Mouse (Mus musculus): ENCODE measurements at regions not wholly inside any gene's neighbourhood (a gene's known extent, or its start where the extent isn't known, plus 50 kb on each side); places are given as distances from the start of the nearest gene placed in this dataset.

DNA sequence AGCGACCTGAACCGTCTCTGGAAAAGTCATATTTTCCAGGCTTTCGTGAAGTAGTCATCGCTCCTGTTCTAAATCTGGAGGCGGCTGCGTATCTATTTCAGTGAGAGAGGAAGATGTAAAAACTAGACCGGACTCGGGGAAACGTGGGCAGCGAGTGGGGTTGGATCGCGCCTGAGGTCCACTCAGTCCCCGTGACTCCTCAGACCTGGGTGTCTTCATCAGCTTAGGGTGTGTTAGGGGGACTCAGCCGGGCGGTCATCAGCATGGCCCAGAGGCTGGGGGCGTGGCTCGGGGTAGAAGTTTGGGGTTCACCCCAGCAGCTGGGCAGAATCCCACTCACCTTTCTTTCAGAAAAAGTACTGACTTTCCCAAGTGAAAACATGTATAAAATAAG, 85.6 kb upstream of the Arid1b start:
- H3K27me3 ChIP-seq, result no peaks in the 10 kb centered on the region
- peak overlapping the region; percentile 62 for H3K4me2 ChIP-seq
- H3K9ac ChIP-seq, result peak overlapping the region; percentile 68
- H3K4me1 ChIP-seq, result peaks cover 14% of the 10 kb centered on the region
- H3K9me3 ChIP-seq, result no peaks in the 10 kb centered on the region
- no peak for ATAC-seq (ENCODE audit: insufficient number of reproducible peaks, low FRiP score, low TSS enrichment, low read depth)
- 1% methylated on average over 17 of the region's 17 CpGs for WGBS
- no peaks in the 10 kb centered on the region for H3K36me3 ChIP-seq
- peak overlapping the region; percentile 98 for H3K27ac ChIP-seq
- H3K4me3 ChIP-seq, result peak overlapping the region; percentile 56

DNA sequence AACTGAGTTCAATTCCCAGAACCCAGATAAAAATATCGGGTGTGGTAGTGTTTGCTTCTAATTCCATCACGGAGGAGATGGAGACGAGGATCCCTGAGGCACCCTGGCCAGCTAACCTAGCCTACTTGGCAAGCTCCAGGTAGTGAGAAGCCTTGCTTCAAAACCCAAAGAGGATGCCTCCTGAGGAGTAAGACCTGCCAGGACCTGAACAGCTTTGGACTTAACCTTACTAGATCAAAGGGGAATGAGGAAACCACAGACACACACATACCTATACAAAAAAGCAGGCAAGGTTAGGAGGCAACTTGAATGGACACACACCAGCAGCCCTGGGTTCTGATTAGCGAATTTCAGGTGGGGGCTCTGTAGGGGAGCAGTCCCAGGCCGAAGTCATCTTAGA, 84.0 kb upstream of the Arid1b start:
- Histone ChIP-seq H3K4me3 (no peak overlapping the region), H3K27me3 (no peaks in the 10 kb centered on the region), H3K4me2 (no peak overlapping the region), H3K9ac (no peak overlapping the region), H3K27ac (no peak overlapping the region), H3K9me3 (no peaks in the 10 kb centered on the region), H3K36me3 (no peaks in the 10 kb centered on the region), H3K4me1 (peaks cover 14% of the 10 kb centered on the region)
- WGBS, result 67% methylated on average over 5 of the region's 5 CpGs
- ATAC-seq (ENCODE audit: insufficient number of reproducible peaks, low FRiP score, low TSS enrichment, low read depth), result no peak

DNA sequence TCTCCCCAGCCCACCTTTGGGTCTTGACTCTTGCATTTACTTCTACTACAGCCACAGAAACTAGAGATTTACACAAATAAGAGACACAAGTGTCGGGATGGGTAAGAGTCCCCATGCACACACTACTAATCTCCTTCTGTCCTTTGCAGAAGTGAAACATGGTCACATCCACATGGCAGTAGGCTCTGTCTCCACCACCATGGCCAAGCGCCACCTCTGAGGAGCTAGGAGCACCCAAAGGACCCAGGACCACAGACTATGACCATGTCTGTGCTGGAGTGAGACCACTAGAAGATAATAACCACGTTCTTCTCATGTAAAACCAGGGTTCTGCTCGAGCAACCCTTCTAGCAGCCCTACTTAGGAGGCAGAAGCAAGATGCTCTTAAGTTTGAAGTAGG, 81.1 kb upstream of the Arid1b start:
- Histone ChIP-seq H3K36me3 (no peaks in the 10 kb centered on the region), H3K27ac (no peak overlapping the region), H3K4me2 (no peak overlapping the region), H3K9me3 (no peaks in the 10 kb centered on the region), H3K4me3 (no peak overlapping the region), H3K9ac (no peak overlapping the region), H3K4me1 (peaks cover 7% of the 10 kb centered on the region), H3K27me3 (no peaks in the 10 kb centered on the region)
- no peak for ATAC-seq (ENCODE audit: insufficient number of reproducible peaks, low FRiP score, low TSS enrichment, low read depth)
- WGBS, result 85% methylated on average over 4 of the region's 4 CpGs

DNA sequence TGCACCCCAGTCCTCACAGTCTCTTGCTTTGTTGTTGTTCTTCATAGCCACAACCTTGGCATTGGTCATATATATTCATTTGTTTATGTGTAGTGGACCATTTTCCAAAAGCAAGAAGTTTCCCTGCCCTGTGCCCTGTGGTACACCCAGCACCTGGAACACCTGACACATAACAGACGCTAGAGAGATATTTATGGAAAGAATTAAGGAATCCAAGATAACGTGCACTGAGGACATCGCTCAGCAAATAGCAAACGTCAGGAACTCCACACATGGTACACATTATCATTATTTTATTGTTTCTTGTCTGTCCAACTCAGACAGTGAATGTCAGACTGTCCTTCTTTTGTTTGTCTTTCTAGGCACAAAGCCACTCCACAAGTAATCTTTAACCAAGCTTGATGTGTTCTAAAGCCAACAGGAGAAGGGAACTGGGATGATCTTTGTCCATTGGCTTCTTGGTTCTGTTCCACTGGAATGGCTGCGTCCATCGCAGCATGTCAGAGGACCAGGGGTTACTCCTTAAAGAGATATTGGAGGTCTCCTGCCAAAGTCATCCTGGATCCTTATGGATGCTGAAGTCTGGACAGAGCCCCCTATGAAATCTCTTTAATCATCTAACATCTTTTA, 74.2 kb upstream of the Arid1b start:
- WGBS, result 71% methylated on average over 6 of the region's 6 CpGs
- H3K4me3 ChIP-seq, result no peak overlapping the region
- no peaks in the 10 kb centered on the region for H3K27me3 ChIP-seq
- H3K4me1 ChIP-seq, result no peaks in the 10 kb centered on the region; the same call in 1 of the 2 replicates
- H3K4me2 ChIP-seq, result no peak overlapping the region
- H3K9ac ChIP-seq, result no peak overlapping the region
- H3K36me3 ChIP-seq, result no peaks in the 10 kb centered on the region
- no peak for ATAC-seq (ENCODE audit: insufficient number of reproducible peaks, low FRiP score, low TSS enrichment, low read depth)
- no peaks in the 10 kb centered on the region for H3K9me3 ChIP-seq
- no peak overlapping the region for H3K27ac ChIP-seq

DNA sequence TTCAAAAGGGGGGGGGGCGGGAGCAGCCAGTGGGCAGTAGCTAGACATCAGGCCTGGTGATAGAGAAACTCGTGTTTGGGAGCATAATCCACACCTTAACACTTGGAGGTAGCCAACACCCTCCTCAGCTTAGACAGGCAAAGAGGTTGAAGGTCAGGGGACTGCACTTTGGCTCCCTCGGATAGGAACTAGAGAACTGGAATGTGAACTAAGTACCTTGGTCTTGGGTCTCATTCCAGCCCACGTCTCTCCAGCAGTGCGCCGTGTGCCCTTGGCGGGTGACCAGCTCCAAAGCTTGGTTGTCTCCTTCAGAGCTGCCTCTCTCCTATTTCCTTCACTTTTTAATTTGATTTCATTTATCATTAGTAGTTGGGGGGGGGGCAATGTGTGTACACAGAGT, 73.0 kb upstream of the Arid1b start:
- Histone ChIP-seq H3K4me3 (no peak overlapping the region), H3K4me2 (no peak overlapping the region), H3K27ac (no peak overlapping the region), H3K9ac (no peak overlapping the region), H3K9me3 (no peaks in the 10 kb centered on the region), H3K4me1 (no peaks in the 10 kb centered on the region; the same call in 1 of the 2 replicates), H3K27me3 (no peaks in the 10 kb centered on the region), H3K36me3 (no peaks in the 10 kb centered on the region)
- ATAC-seq (ENCODE audit: insufficient number of reproducible peaks, low FRiP score, low TSS enrichment, low read depth), result no peak
- WGBS, result 85% methylated on average over 7 of the region's 7 CpGs

DNA sequence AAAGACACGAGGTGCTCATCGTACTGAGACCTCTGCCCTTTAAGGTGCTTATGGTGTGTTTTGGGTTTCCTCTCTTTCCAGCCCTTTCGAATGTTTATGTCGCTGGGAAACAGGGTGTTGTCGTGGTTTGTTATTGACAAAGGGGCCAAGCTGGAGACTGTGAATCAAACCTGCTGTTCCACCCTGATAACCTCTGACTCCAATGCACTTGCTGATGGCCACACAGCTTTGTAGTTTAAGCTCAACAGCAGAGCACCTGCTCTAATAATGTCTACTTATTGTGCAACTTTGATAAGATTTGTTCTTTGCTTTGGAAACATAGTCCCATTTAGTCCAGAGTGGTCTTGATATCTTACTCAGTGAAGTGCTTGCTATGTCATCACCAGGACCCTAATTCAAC, 65.5 kb upstream of the Arid1b start:
- H3K4me3 ChIP-seq, result no peak overlapping the region
- H3K36me3 ChIP-seq, result no peaks in the 10 kb centered on the region
- H3K9me3 ChIP-seq, result no peaks in the 10 kb centered on the region
- no peaks in the 10 kb centered on the region for H3K4me1 ChIP-seq
- 78% methylated on average over 5 of the region's 5 CpGs for WGBS
- no peaks in the 10 kb centered on the region for H3K27me3 ChIP-seq
- H3K9ac ChIP-seq, result no peak overlapping the region
- no peak for ATAC-seq (ENCODE audit: insufficient number of reproducible peaks, low FRiP score, low TSS enrichment, low read depth)
- H3K27ac ChIP-seq, result no peak overlapping the region
- no peak overlapping the region for H3K4me2 ChIP-seq

DNA sequence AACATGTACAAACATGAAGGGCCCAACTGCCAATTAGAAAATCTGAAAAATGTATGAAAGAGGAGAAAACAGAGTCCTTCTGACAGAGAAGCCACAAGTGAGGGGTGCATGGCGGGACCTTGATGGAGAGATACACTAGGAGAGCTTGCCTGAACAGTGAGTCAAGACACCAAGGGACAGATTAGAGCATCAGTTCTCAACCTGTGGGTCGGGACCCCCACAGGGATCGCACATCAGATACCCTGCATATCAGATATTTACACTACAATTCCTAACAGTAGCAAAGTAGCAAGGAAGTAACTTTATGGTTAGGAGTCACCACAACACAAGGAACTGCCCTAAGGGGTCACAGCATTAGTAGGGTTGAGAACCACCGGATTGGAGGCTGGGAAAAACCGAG, 58.9 kb upstream of the Arid1b start:
- Histone ChIP-seq H3K27ac (no peak overlapping the region), H3K36me3 (no peaks in the 10 kb centered on the region), H3K9me3 (no peaks in the 10 kb centered on the region), H3K4me3 (no peak overlapping the region), H3K4me2 (no peak overlapping the region), H3K4me1 (no peaks in the 10 kb centered on the region), H3K27me3 (no peaks in the 10 kb centered on the region), H3K9ac (no peak overlapping the region)
- ATAC-seq (ENCODE audit: insufficient number of reproducible peaks, low FRiP score, low TSS enrichment, low read depth), result no peak
- WGBS, result 81% methylated on average over 5 of the region's 5 CpGs

DNA sequence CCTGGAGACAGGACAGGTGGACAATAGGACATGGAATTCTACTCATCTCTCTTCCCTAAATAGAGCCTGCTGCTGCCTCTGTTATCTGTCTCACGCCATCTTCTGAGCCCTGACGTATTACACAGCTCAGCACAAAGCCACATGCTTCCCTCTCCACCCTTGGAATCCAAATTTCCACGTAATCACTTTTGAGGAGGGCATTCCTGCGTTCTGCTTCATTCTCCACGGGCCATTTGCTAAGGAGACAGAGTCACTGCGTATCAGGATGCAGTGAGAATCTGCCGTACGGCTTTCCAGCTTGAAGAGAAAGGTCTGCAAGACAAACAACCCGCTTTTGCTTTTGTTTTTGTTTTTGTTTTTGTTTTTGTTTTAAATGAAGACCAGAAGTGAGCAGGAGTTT, 53.5 kb upstream of the Arid1b start:
- H3K27ac ChIP-seq, result no peak overlapping the region
- no peak overlapping the region for H3K4me2 ChIP-seq
- WGBS, result 61% methylated on average over 9 of the region's 9 CpGs
- H3K9ac ChIP-seq, result no peak overlapping the region
- H3K4me3 ChIP-seq, result no peak overlapping the region
- no peak for ATAC-seq (ENCODE audit: insufficient number of reproducible peaks, low FRiP score, low TSS enrichment, low read depth)
- no peaks in the 10 kb centered on the region for H3K9me3 ChIP-seq
- H3K27me3 ChIP-seq, result no peaks in the 10 kb centered on the region
- no peaks in the 10 kb centered on the region for H3K36me3 ChIP-seq
- H3K4me1 ChIP-seq, result peaks cover 5% of the 10 kb centered on the region

DNA sequence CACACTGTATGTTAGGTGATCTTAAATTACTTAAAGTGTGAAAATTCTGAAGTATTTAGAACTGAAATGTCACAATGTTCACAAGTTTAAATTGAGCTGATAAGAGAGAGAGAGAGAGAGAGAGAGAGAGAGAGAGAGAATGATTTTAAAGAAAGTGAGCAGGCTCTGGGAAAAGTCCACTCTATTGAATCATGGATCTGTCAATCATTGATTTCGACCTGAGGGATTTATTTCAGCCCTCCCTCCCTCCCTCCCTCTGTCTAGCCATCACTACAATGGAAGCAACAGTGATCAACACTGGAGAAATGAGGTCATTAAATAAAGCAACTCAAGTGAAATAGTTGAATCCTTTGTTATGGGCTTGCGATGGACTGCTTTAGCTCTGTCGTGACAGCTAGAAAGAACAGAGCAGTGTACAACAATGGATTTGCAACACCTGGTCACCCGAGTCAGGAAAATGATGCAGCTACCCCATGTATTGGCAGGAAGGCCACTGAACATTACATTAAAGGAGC, 52.8 kb upstream of the Arid1b start:
- H3K36me3 ChIP-seq, result no peaks in the 10 kb centered on the region
- H3K4me3 ChIP-seq, result no peak overlapping the region
- no peak overlapping the region for H3K27ac ChIP-seq
- no peak for ATAC-seq (ENCODE audit: insufficient number of reproducible peaks, low FRiP score, low TSS enrichment, low read depth)
- WGBS, result 71% methylated on average over 4 of the region's 4 CpGs
- H3K4me1 ChIP-seq, result peaks cover 10% of the 10 kb centered on the region
- no peak overlapping the region for H3K9ac ChIP-seq
- no peaks in the 10 kb centered on the region for H3K27me3 ChIP-seq
- H3K9me3 ChIP-seq, result no peaks in the 10 kb centered on the region
- H3K4me2 ChIP-seq, result no peak overlapping the region

DNA sequence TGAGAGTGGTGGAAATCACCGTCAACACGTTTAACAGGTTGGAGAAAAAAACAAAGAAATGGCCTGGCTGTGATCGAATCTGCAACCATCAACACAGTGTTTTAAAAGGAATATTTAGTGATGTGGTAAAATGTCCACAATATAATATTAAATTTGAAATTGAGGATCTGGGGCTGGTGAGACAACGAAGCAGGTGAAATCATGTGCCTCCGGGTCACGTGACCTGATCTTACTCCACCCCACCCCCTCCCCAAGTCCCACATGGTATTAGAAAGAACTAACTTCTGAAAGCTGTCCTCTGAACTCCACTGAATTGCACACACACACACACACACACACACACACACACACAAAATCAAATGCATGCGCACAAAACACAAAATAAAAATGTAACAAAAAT, 51.3 kb upstream of the Arid1b start:
- H3K4me1 ChIP-seq, result peaks cover 21% of the 10 kb centered on the region
- H3K9me3 ChIP-seq, result no peaks in the 10 kb centered on the region
- H3K27me3 ChIP-seq, result no peaks in the 10 kb centered on the region
- H3K4me3 ChIP-seq, result no peak overlapping the region
- no peak overlapping the region for H3K27ac ChIP-seq
- no peaks in the 10 kb centered on the region for H3K36me3 ChIP-seq
- H3K4me2 ChIP-seq, result no peak overlapping the region
- WGBS, result 85% methylated on average over 7 of the region's 7 CpGs
- no peak overlapping the region for H3K9ac ChIP-seq
- ATAC-seq (ENCODE audit: insufficient number of reproducible peaks, low FRiP score, low TSS enrichment, low read depth), result no peak
